Mouse (Mus musculus) midbrain, embryonic 14.5 days (tissue): ENCODE measurements around the gene Gm20937. TPM values are rescaled to one million over a fixed set of nuclear protein-coding genes. Genes with fewer than 3 reads are reported as not detected.
"Not testable (repeated sequence)": the region's sequence is repeated elsewhere in the genome, so short reads cannot be mapped to it uniquely, and the experiment has no call there.

Experiments used
- ATAC-seq: fragments of 200-750 bp; cut with Nextera tagmentation; 2 replicates; pipeline ENCODE4 v1.8.0; 2017; ENCODE audit warnings: moderate number of reproducible peaks, moderate library complexity; ENCODE audit not compliant: low FRiP score, low TSS enrichment
- DNase-seq: peaks from one replicate; pipeline ENCODE4 v3.0.0-alpha.2; 2015
- H3K27ac ChIP-seq: fragments of 300-500 bp; sonication (generic); replicated peaks from 2 replicates; pipeline ENCODE4 v1.5.1; 2014; ENCODE audit warnings: mild to moderate bottlenecking, low read depth, low read length, moderate library complexity
- H3K27me3 ChIP-seq: fragments of 300-500 bp; sonication (generic); 2 replicates; pipeline ENCODE4 v1.6.1; 2014; ENCODE audit warnings: low read length, control low read depth, mixed read lengths; ENCODE audit not compliant: control insufficient read depth, insufficient read depth
- H3K36me3 ChIP-seq: fragments of 300-500 bp; sonication (generic); 2 replicates; pipeline ENCODE4 v1.6.1; 2014; ENCODE audit warnings: low read length, control low read depth; ENCODE audit not compliant: control insufficient read depth, insufficient read depth
- H3K4me1 ChIP-seq: fragments of 300-500 bp; sonication (generic); 2 replicates; pipeline ENCODE4 v1.6.1; 2014; ENCODE audit warnings: mild to moderate bottlenecking, antibody characterized with exemption, low read length, control low read depth; ENCODE audit not compliant: control insufficient read depth, insufficient read depth
- H3K4me2 ChIP-seq: fragments of 300-500 bp; sonication (generic); 2 replicates; pipeline ENCODE4 v1.6.1; 2014; ENCODE audit warnings: mild to moderate bottlenecking, low read length, moderate library complexity
- H3K4me3 ChIP-seq: fragments of 300-500 bp; sonication (generic); replicated peaks from 2 replicates; pipeline ENCODE4 v1.5.1; 2014; ENCODE audit warnings: low read depth, low read length
- H3K9ac ChIP-seq: fragments of 300-500 bp; sonication (generic); replicated peaks from 2 replicates; pipeline ENCODE4 v1.6.1; 2014; ENCODE audit warnings: mild to moderate bottlenecking, low read length, moderate library complexity
- H3K9me3 ChIP-seq: fragments of 300-500 bp; sonication (generic); 2 replicates; pipeline ENCODE4 v1.6.1; 2016; ENCODE audit warnings: low read length, control low read depth, mixed read lengths; ENCODE audit not compliant: control insufficient read depth
- WGBS: fragments of 180-500 bp; shearing (Covaris S2); extraction: QIAGEN DNeasy Blood & Tissue Kit; methylation state at CpG from one replicate; pipeline ENCODE4 v1.1.7; 2014; 5-methylcytosine and 5-hydroxymethylcytosine counted together
- polyA plus RNA-seq: library from polyadenylated mRNA; unstranded; fragments of >200 nt; fragmentation: Nextera tagmentation; extraction: Ambion mirVana; gene quantifications from 2 replicates; pipeline ENCODE4 v1.2.1, GENCODE M21; 2014

The Gm20937 gene
- not detected in 2 replicates for polyA plus RNA-seq

GRCm38 (mm10) chrY:68294798-68295197 is at the start of gene Gm20937:
Gene Gm20937 (minus strand): TSS chrY:68294898.
- H3K9ac ChIP-seq, H3K4me1 ChIP-seq, H3K9me3 ChIP-seq, H3K4me2 ChIP-seq, H3K4me3 ChIP-seq, ATAC-seq, H3K27ac ChIP-seq, H3K36me3 ChIP-seq, H3K27me3 ChIP-seq, DNase-seq: not testable (repeated sequence)
- WGBS, result no CpG with 5 or more reads among the region's 6 CpGs

Other genes with a start within 250 kb of the Gm20937 start
- gene Gm20816, start 243.1 kb upstream of the Gm20937 start, polyA plus RNA-seq, result not detected in 2 replicates